Mouse (Mus musculus) cerebellum, adult 9-11 months (tissue): ENCODE results near the gene Olfr538.
"Not testable (repeated sequence)": the region's sequence is repeated elsewhere in the genome, so short reads cannot be mapped to it uniquely, and the experiment has no call there.

Experiments used
- DNase-seq: peaks from one replicate; pipeline ENCODE4 v3.0.0; 2022

The Olfr538 gene

DNA sequence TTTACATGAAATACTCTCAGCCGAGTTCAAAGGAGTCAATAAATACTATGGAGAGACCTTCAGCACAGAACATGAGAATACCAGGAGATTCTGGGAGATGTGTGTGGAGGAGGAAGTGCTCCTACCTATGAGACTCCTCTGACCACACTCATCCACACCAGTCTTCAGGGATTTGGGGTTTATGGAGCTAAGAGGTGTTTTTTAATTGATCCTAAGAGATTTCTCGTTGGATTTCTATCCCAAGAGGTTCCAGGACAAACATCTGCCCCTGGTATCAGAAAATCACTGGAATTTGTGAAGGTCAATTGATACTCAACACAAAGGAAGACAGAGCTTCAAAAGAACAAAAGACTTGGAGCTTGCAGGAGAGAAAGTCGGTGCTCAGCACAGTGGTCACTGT is at the start of gene Olfr538:
Olfr538 (plus strand) TSS at position 301 of the 400 bp plus-strand sequence.
- DNase-seq = no peak

DNA sequence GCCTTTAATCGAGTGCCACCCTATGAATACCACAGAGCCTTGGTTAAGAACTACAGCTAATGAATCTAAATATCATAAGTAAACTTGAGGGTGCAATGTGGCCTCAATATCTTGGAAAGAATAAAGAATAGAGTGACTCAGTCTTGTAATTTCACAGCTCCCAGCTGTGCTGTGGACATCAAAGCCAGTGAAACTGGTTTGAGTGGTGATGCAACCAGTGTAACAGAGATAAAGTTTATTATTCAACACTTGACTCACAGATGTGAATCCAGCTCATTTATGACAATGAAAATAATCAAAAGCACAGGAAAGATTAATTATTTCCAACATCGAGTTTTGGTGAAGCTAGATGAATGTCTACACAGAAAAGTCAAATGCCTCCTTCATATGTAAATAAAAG is 27.9 kb upstream of the Olfr538 start:
- no peak for DNase-seq

DNA sequence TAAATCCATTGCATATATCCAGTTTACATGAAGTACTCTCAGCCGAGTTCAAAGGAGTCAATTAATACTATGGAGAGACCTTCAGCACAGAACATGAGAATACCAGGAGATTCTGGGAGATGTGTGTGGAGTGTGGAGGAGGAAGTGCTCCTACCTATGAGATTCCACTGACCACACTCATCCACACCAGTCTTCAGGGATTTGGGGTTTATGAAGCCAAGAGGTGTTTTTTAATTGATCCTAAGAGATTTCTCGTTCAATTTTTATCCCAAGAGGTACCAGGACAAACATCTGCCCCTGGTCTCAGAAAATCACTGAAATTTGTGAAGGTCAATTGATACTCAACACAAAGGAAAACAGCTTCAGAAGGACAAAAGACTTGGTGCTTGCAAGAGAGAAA is 33.3 kb downstream of the Olfr538 start, which contains the start of gene Olfr46:
Olfr46 (plus strand) TSS at position 301 of the 400 bp plus-strand sequence.
- not testable (repeated sequence) for DNase-seq
